ENCODE assay signal across 7 mouse cellular contexts in the genomic region with DNA sequence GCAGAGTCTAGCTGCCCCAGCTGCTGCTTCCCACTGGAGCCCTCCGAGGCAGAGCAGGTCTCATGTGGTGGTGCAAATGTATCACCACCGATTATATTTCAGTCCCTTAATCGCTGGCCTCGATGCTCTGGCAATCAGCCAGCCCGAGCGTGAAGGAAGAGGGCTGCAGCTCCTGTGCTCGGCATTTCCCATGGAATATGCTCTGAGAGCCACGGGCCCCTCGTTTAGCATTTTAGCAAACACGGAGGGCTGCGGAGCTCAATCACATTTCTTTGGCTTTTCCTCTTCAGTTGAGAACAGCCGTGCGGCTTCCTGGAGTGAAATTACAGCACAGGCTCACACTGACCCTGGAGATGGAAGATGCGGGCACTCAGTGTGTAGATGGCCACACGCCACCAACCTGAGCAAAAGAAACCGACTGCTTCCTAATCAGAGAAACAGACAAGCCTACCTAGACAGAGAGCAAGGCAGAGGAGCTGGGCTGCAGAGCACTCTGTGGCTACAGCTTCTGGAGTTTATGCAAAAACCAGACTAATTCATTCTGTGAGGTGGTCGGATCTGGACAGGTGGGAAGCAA.
DNase-seq lines count a peak whose midpoint lies in the region; ATAC-seq lines count a peak whose summit lies in the region.

No protein-coding gene starts in this region.

- no peak overlapping the region for H3K4me2 ChIP-seq in neural tube, embryonic 11.5 days (ENCODE audit: low read depth)
- peak overlapping the region; percentile 29 for H3K4me2 ChIP-seq in limb, embryonic 15.5 days
- peak overlapping the region; percentile 38 for H3K4me2 ChIP-seq in stomach, embryonic 14.5 days (replicated peaks; ENCODE audit: low read depth, low read length)

- H3K4me3 ChIP-seq in neural tube, embryonic 11.5 days (ENCODE audit: low read depth, low read length), result no peak overlapping the region
- H3K4me3 ChIP-seq in limb, embryonic 15.5 days, result no peak overlapping the region
- no peak overlapping the region for H3K4me3 ChIP-seq in stomach, embryonic 14.5 days (ENCODE audit: low read depth, low read length)

- H3K27ac ChIP-seq in neural tube, embryonic 11.5 days (ENCODE audit: low read depth, low read length), result no peak overlapping the region
- H3K27ac ChIP-seq in limb, embryonic 15.5 days, result no peak overlapping the region
- H3K27ac ChIP-seq in stomach, embryonic 14.5 days (ENCODE audit: low read length), result no peak overlapping the region

- peak; percentile 57 for DNase-seq in neural tube, embryonic 11.5 days (ENCODE audit: low spot score)
- DNase-seq in neural tube, embryonic 10.5 days (ENCODE audit: extremely low spot score, low spot score), result no peak
- peak; percentile 77 to 86 for DNase-seq in cerebellum, postnatal 36 days
- peak; percentile 4 to 15 for DNase-seq in gastrocnemius, adult 8-10 months (ENCODE audit: low spot score in 2 of 2)
- no peak for DNase-seq in left cerebral cortex, adult 18-20 months (ENCODE audit: low spot score in 2 of 2)

- no peaks in the 10 kb centered on the region for H3K9me3 ChIP-seq in neural tube, embryonic 11.5 days (ENCODE audit: control insufficient read depth, low read length)
- no peaks in the 10 kb centered on the region for H3K9me3 ChIP-seq in limb, embryonic 15.5 days
- no peaks in the 10 kb centered on the region for H3K9me3 ChIP-seq in stomach, embryonic 14.5 days (ENCODE audit: control insufficient read depth, low read depth, low read length)

- H3K9ac ChIP-seq in neural tube, embryonic 11.5 days (ENCODE audit: low read length), result no peak overlapping the region
- no peak overlapping the region for H3K9ac ChIP-seq in limb, embryonic 15.5 days
- no peak overlapping the region for H3K9ac ChIP-seq in stomach, embryonic 14.5 days (replicated peaks; ENCODE audit: low read depth, low read length)

- H3K36me3 ChIP-seq in neural tube, embryonic 11.5 days (ENCODE audit: control insufficient read depth, insufficient read depth, low read length), result no peaks in the 10 kb centered on the region
- no peaks in the 10 kb centered on the region for H3K36me3 ChIP-seq in limb, embryonic 15.5 days
- H3K36me3 ChIP-seq in stomach, embryonic 14.5 days (ENCODE audit: control insufficient read depth, insufficient read depth, low read length), result no peaks in the 10 kb centered on the region

- WGBS in neural tube, embryonic 11.5 days, result 57% methylated on average over 17 of the region's 17 CpGs
- 32% methylated on average over 17 of the region's 17 CpGs for WGBS in limb, embryonic 15.5 days
- 24% methylated on average over 17 of the region's 17 CpGs for WGBS in stomach, embryonic 14.5 days

- ATAC-seq in neural tube, embryonic 11.5 days (ENCODE audit: insufficient read depth, low FRiP score, low TSS enrichment), result peak; percentile 67; the same call in 1 of the 2 replicates
- ATAC-seq in limb, embryonic 15.5 days (ENCODE audit: insufficient number of reproducible peaks, low FRiP score, low TSS enrichment, low read depth), result 0 out of 2 replicates have a peak, but pooled peaks have one; percentile 14
- ATAC-seq in stomach, embryonic 14.5 days (ENCODE audit: insufficient number of reproducible peaks, insufficient read depth, low FRiP score, low read depth), result no peak

- no peaks in the 10 kb centered on the region for H3K27me3 ChIP-seq in neural tube, embryonic 11.5 days (ENCODE audit: control insufficient read depth, insufficient read depth, low read length)
- no peaks in the 10 kb centered on the region for H3K27me3 ChIP-seq in limb, embryonic 15.5 days
- no peaks in the 10 kb centered on the region for H3K27me3 ChIP-seq in stomach, embryonic 14.5 days (ENCODE audit: control insufficient read depth, insufficient read depth, low read length)

- no peaks in the 10 kb centered on the region for H3K4me1 ChIP-seq in neural tube, embryonic 11.5 days (ENCODE audit: control insufficient read depth, insufficient read depth, low read length)
- peaks cover 5% of the 10 kb centered on the region; the same call in 1 of the 2 replicates for H3K4me1 ChIP-seq in limb, embryonic 15.5 days
- no peaks in the 10 kb centered on the region for H3K4me1 ChIP-seq in stomach, embryonic 14.5 days (ENCODE audit: control insufficient read depth, insufficient read depth, low read length)

Comparison
In these comparisons a context has a peak if more than half of its experiments do, and no peak if none do; other contexts are left out.
1. DNase-seq: peak in neural tube, embryonic 11.5 days (single experiment), cerebellum, postnatal 36 days (2 of 2) and gastrocnemius, adult 8-10 months (2 of 2); none in neural tube, embryonic 10.5 days (single experiment) and left cerebral cortex, adult 18-20 months (0 of 2).